ENCODE assay signal across 9 mouse cellular contexts in the genomic region with DNA sequence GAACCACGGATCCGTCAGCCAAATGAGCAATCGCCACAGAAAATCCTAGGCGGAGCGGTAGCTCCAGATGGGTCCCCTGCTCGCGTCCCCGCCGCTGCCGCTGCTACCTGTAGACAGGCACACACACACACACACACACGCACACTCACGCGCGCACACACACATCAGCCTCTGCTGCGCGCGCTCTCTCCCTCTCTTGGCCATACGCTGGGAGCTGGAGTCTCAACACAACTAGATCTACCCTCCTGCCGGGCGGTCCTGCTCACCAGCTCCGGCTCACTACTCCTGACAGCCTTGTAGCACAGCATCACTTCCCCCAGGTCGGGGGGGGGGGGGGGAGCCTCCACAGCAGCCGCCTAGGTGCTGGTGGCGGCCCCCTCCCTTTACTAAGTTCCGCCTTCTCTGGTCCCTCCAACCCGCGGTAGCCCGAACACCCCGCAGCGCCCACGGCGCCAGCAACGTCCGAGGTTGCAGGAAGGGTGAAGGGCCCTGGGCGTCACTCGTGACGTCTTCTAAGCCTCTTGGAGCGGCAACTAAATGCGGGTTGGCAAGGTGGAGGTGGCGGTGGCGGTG. TPM values are rescaled to one million over a fixed set of nuclear protein-coding genes. Genes with fewer than 3 reads are reported as not detected.
DNase-seq lines count a peak whose midpoint lies in the region; ATAC-seq lines count a peak whose summit lies in the region.
"Had no signal": no experiment of that assay in that cellular context is flagged by ENCODE, and none has a peak within 500 bp of the region (broad histone marks: within the 10 kb centered on the region; RNA-seq: fewer than 3 reads in every experiment).

No protein-coding gene starts in this region.

- peak; percentile 71 for ATAC-seq in cerebellum, adult (ENCODE audit: insufficient number of reproducible peaks, low FRiP score, low TSS enrichment)
- peak; percentile 59 for ATAC-seq in forebrain, embryonic 16.5 days
- ATAC-seq in midbrain, embryonic 14.5 days (ENCODE audit: low FRiP score, low TSS enrichment) = peak; percentile 68

- WGBS in forebrain, embryonic 16.5 days = under 1% methylated on average over 34 of the region's 41 CpGs
- WGBS in midbrain, embryonic 14.5 days = under 1% methylated on average over 41 of the region's 41 CpGs

- peak overlapping the region; percentile 93 for H3K4me2 ChIP-seq in forebrain, embryonic 16.5 days (ENCODE audit: low read length)
- peak overlapping the region; percentile 92 for H3K4me2 ChIP-seq in midbrain, embryonic 14.5 days (ENCODE audit: low read length)

- H3K4me1 ChIP-seq in forebrain, embryonic 16.5 days (replicated peaks; ENCODE audit: control insufficient read depth, insufficient read depth, low read length) = peaks cover 10% of the 10 kb centered on the region
- peaks cover 8% of the 10 kb centered on the region; the same call in 1 of the 2 replicates for H3K4me1 ChIP-seq in midbrain, embryonic 14.5 days (ENCODE audit: control insufficient read depth, insufficient read depth, low read length)

- H3K9me3 ChIP-seq in forebrain, embryonic 16.5 days (ENCODE audit: control insufficient read depth, low read length) = no peaks in the 10 kb centered on the region
- no peaks in the 10 kb centered on the region for H3K9me3 ChIP-seq in midbrain, embryonic 14.5 days (ENCODE audit: control insufficient read depth, low read length)

- peak overlapping the region; percentile 37; the same call in 1 of the 2 replicates for H3K27ac ChIP-seq in forebrain, embryonic 16.5 days (ENCODE audit: low read length)
- H3K27ac ChIP-seq in midbrain, embryonic 14.5 days (replicated peaks; ENCODE audit: low read depth, low read length) = 0 out of 2 replicates have a peak overlapping the region, but pooled peaks have one; percentile 2

- H3K4me3 ChIP-seq in forebrain, embryonic 16.5 days (replicated peaks; ENCODE audit: low read length) = peak overlapping the region; percentile 63
- H3K4me3 ChIP-seq in midbrain, embryonic 14.5 days (replicated peaks; ENCODE audit: low read depth, low read length) = peak overlapping the region; percentile 74
- H3K4me3 ChIP-seq: erythroblast, embryonic 14.5 days had no signal

- peak; percentile 7 for DNase-seq in adrenal gland, postnatal 14 days
- DNase-seq in adrenal gland, postnatal 25 days = no peak
- DNase-seq in layer of hippocampus, postnatal 36 days = peak; percentile 38 to 47
- peak; percentile 84 for DNase-seq in midbrain, embryonic 14.5 days
- DNase-seq in spleen, postnatal 4 days (ENCODE audit: low spot score in 2 of 2) = no peak
- no peak for DNase-seq in urinary bladder, postnatal 14 days (ENCODE audit: low spot score)

- H3K36me3 ChIP-seq in forebrain, embryonic 16.5 days (ENCODE audit: control insufficient read depth, insufficient read depth) = no peaks in the 10 kb centered on the region
- no peaks in the 10 kb centered on the region for H3K36me3 ChIP-seq in midbrain, embryonic 14.5 days (ENCODE audit: control insufficient read depth, insufficient read depth, low read length)

- peak overlapping the region; percentile 74 for H3K9ac ChIP-seq in forebrain, embryonic 16.5 days (replicated peaks; ENCODE audit: low read depth, low read length)
- H3K9ac ChIP-seq in midbrain, embryonic 14.5 days (replicated peaks; ENCODE audit: low read length) = peak overlapping the region; percentile 85

- H3K27me3 ChIP-seq in forebrain, embryonic 16.5 days (replicated peaks; ENCODE audit: control insufficient read depth, insufficient read depth, low read length) = no peaks in the 10 kb centered on the region
- no peaks in the 10 kb centered on the region for H3K27me3 ChIP-seq in midbrain, embryonic 14.5 days (ENCODE audit: control insufficient read depth, insufficient read depth, low read length)

RNA-seq across cellular contexts. Expression of gene Nlgn1, which starts 1.1 kb away (rescaled TPM):
- 0.89 and 1.3 TPM in 2 replicates for total RNA-seq in adrenal gland, postnatal 14 days (2021)
- total RNA-seq in adrenal gland, postnatal 25 days (2021) = 0.43 and 0.64 TPM in 2 replicates
- 32.4 and 33.8 TPM in 2 replicates for polyA plus RNA-seq in forebrain, embryonic 16.5 days (2015; fragmentation: Nextera tagmentation; extraction: Ambion mirVana)
- total RNA-seq in layer of hippocampus, postnatal 36 days (2021) = 100 to 1,000 TPM; 104 to 107 TPM
- 24.0 and 26.1 TPM in 2 replicates for polyA plus RNA-seq in midbrain, embryonic 14.5 days (2014; fragmentation: Nextera tagmentation; extraction: Ambion mirVana)
- polyA plus RNA-seq: erythroblast, embryonic 14.5 days had no signal

Comparison
In these comparisons a context has a peak if more than half of its experiments do, and no peak if none do; other contexts are left out.
1. DNase-seq: peak in adrenal gland, postnatal 14 days (single experiment), layer of hippocampus, postnatal 36 days (2 of 2) and midbrain, embryonic 14.5 days (single experiment); none in adrenal gland, postnatal 25 days (single experiment), spleen, postnatal 4 days (0 of 2) and urinary bladder, postnatal 14 days (single experiment).
2. RNA of gene Nlgn1, which starts 1.1 kb away (total RNA-seq): 104 to 107 TPM in layer of hippocampus, postnatal 36 days; 0.89 to 1.3 TPM in adrenal gland, postnatal 14 days and 0.43 to 0.64 TPM in adrenal gland, postnatal 25 days; every median in the first group is over 10 times any median in the second.
3. Peak in every context shown above with its lines, with median percentiles within 50 percentile points of each other: ATAC-seq.